Mouse (Mus musculus): ENCODE measurements at regions not wholly inside any gene's neighbourhood (a gene's known extent, or its start where the extent isn't known, plus 50 kb on each side); places are given as distances from the start of the nearest gene placed in this dataset.
A peak's percentile ranks its signal among the peaks of the same experiment; 100 is the strongest.

- no peak for DNase-seq
Measured at GRCm38 (mm10) chr15:95714408-95714807, 58.6 kb upstream of the Dbx2 start.

GRCm38 (mm10) chr15:95715941-95716340, 60.2 kb upstream of the Dbx2 start:
- DNase-seq: no peak

- DNase-seq: no peak
Measured at GRCm38 (mm10) chr15:95723699-95724098, 66.9 kb upstream of the Ano6 start.

GRCm38 (mm10) chr15:95725866-95726265, 64.8 kb upstream of the Ano6 start:
- peak; percentile 27 for DNase-seq

- peak; percentile 3 for DNase-seq
Measured at GRCm38 (mm10) chr15:95726516-95726915, 64.1 kb upstream of the Ano6 start.

- DNase-seq: no peak
Measured at GRCm38 (mm10) chr15:95735746-95736145, 54.9 kb upstream of the Ano6 start.

All from kidney, adult 11 months (tissue).